Mouse (Mus musculus) bone marrow macrophage, adult 2 months (primary cell): ENCODE measurements around the gene Fam228b. TPM values are rescaled to one million over a fixed set of nuclear protein-coding genes. Genes with fewer than 3 reads are reported as not detected.

Source experiments
- H3K27ac ChIP-seq: 2 replicates; pipeline ENCODE4 v1.5.1; 2012; ENCODE audit warnings: low read depth, low read length; ENCODE audit not compliant: insufficient read depth
- H3K4me1 ChIP-seq: 2 replicates; pipeline ENCODE4 v1.6.1; 2012; ENCODE audit warnings: low read length; ENCODE audit not compliant: control insufficient read depth, insufficient read depth
- H3K4me3 ChIP-seq: 2 replicates; pipeline ENCODE4 v1.5.1; 2012; ENCODE audit warnings: mild to moderate bottlenecking, low read length, moderate library complexity; ENCODE audit not compliant: insufficient read depth
- CTCF ChIP-seq: IDR thresholded peaks from 2 replicates; pipeline ENCODE4 v1.5.1; 2012; ENCODE audit warnings: low read depth, mild to moderate bottlenecking, low read length, moderate library complexity
- polyA plus RNA-seq: library from polyadenylated mRNA; stranded (reverse); fragments of >200 nt; gene quantifications from 2 replicates; pipeline ENCODE4 v1.2.4, GENCODE M21; 2012; ENCODE audit not compliant: missing spikeins, insufficient read depth, insufficient read length

Gene Fam228b
- polyA plus RNA-seq, 1 experiment, result 1.5 TPM

- Histone ChIP-seq H3K4me3 (no peak overlapping the region), H3K27ac (no peak overlapping the region), H3K4me1 (no peaks in the 10 kb centered on the region)
- TF ChIP-seq CTCF, result no peak
These were observed 77.9 kb downstream of the Fam228b start for GRCm38 (mm10) chr12:4691193-4691592.

Other genes starting within 250 kb of the Fam228b start
- gene Itsn2, start 176.6 kb downstream of the Fam228b start, polyA plus RNA-seq, result 112 and 119 TPM in 2 replicates
- gene Gm3625, start 176.3 kb downstream of the Fam228b start, polyA plus RNA-seq, result not detected in 2 replicates
- gene Fam228a, start 30.8 kb downstream of the Fam228b start, polyA plus RNA-seq, result not detected in 2 replicates
- 0.23 TPM in 1 of 2 replicates, not detected in the other for gene Pfn4, start 245 bp downstream of the Fam228b start, polyA plus RNA-seq
- gene Sf3b6, start 48.3 kb upstream of the Fam228b start, polyA plus RNA-seq, result 168 and 178 TPM in 2 replicates
- gene Fkbp1b, start 72.3 kb upstream of the Fam228b start, polyA plus RNA-seq, result 40.5 and 41.7 TPM in 2 replicates
- gene Wdcp, start 74.0 kb upstream of the Fam228b start, polyA plus RNA-seq, result 10.1 and 10.6 TPM in 2 replicates
- 0.67 and 1.3 TPM in 2 replicates for gene Mfsd2b, start 105.1 kb upstream of the Fam228b start, polyA plus RNA-seq
- 12.1 and 13.9 TPM in 2 replicates for gene Ubxn2a, start 138.4 kb upstream of the Fam228b start, polyA plus RNA-seq
- 18.0 and 18.7 TPM in 2 replicates for gene Atad2b, start 148.1 kb upstream of the Fam228b start, polyA plus RNA-seq